Mouse (Mus musculus) hindbrain, postnatal 0 days (tissue): Measurements from ENCODE around the gene Hyal2. TPM values are rescaled to one million over a fixed set of nuclear protein-coding genes. Genes with fewer than 3 reads are reported as not detected.

ENCODE experiments used
- ATAC-seq: fragments of 200-750 bp; cut with Nextera tagmentation; 2 replicates; pipeline ENCODE4 v1.8.0; 2017; ENCODE audit warnings: mild to moderate bottlenecking, moderate TSS enrichment, moderate library complexity
- DNase-seq: peaks from one replicate; pipeline ENCODE4 v3.0.0-alpha.2; 2015; ENCODE audit warnings: low spot score
- H3K27ac ChIP-seq: fragments of 300-500 bp; sonication (generic); 2 replicates; pipeline ENCODE4 v1.5.1; 2014; ENCODE audit warnings: mild to moderate bottlenecking
- H3K27me3 ChIP-seq: fragments of 300-500 bp; sonication (generic); 2 replicates; pipeline ENCODE4 v1.6.1; 2014; ENCODE audit warnings: low read length, mixed read lengths; ENCODE audit not compliant: insufficient read depth
- H3K36me3 ChIP-seq: fragments of 300-500 bp; sonication (generic); 2 replicates; pipeline ENCODE4 v1.6.1; 2014; ENCODE audit warnings: low read length, mixed read lengths; ENCODE audit not compliant: insufficient read depth
- H3K4me1 ChIP-seq: fragments of 300-500 bp; sonication (generic); 2 replicates; pipeline ENCODE4 v1.6.1; 2014; ENCODE audit warnings: antibody characterized with exemption, low read length, mixed read lengths; ENCODE audit not compliant: insufficient read depth
- H3K4me2 ChIP-seq: fragments of 300-500 bp; sonication (generic); 2 replicates; pipeline ENCODE4 v1.6.1; 2014; ENCODE audit warnings: low read depth, mild to moderate bottlenecking, low read length, moderate library complexity, mixed read lengths
- H3K4me3 ChIP-seq: fragments of 300-500 bp; sonication (generic); 2 replicates; pipeline ENCODE4 v1.5.1; 2014; ENCODE audit warnings: low read length
- H3K9ac ChIP-seq: fragments of 300-500 bp; sonication (generic); replicated peaks from 2 replicates; pipeline ENCODE4 v1.6.1; 2014; ENCODE audit warnings: mild to moderate bottlenecking, low read length, moderate library complexity, mixed read lengths
- H3K9me3 ChIP-seq: fragments of 300-500 bp; sonication (generic); 2 replicates; pipeline ENCODE4 v1.6.1; 2016; ENCODE audit warnings: low read length, mixed read lengths
- CTCF ChIP-seq: IDR thresholded peaks from 2 replicates; pipeline ENCODE4 v1.5.1; 2016; ENCODE audit warnings: antibody characterized with exemption, control low read depth, low read depth
- whole genome bisulfite sequencing: fragments of 180-500 bp; shearing (Covaris S2); extraction: QIAGEN DNeasy Blood & Tissue Kit; methylation state at CpG from one replicate; pipeline ENCODE4 v1.1.7; 2014; 5-methylcytosine and 5-hydroxymethylcytosine counted together
- polyA plus RNA-seq: library from polyadenylated mRNA; unstranded; fragments of >200 nt; fragmentation: Nextera tagmentation; extraction: Ambion mirVana; gene quantifications from 2 replicates; pipeline ENCODE4 v1.2.1, GENCODE M21; 2015
- total RNA-seq: library from RNA; depleted of rRNA; stranded (reverse); fragments of >200 nt; gene quantifications from 2 replicates; pipeline ENCODE4 v1.2.3, GENCODE M21; 2014

Hyal2 gene
- total and polyA plus RNA-seq, 2 experiments from 2014 or later = 39.8 to 75.3 TPM

DNA sequence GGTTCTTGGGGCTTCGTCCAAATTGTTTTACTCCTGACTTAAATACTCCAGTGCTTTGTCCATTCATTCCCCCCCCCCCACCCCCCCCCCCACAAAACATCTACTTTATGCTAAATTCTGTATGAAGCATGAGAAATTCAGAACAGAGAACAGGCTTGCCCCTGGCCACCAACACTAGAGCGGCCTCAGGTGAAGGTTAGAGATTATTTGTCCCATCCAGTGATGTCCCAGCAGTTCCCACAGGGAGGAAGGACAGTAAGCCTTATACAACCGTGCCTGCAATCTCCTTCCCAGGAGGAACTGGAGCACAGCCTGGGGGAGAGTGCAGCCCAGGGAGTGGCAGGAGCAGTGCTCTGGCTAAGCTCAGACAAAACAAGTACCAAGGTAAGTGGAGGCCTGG lies 10.8 kb downstream of the Hyal2 start, which contains the start of gene Naa80:
Gene Naa80 (plus strand): TSS at position 301 of the 400 bp plus-strand sequence.
- peaks cover 9% of the 10 kb centered on the region; the same call in 1 of the 2 replicates for H3K4me1 ChIP-seq
- WGBS = 77% methylated on average over 3 of the region's 3 CpGs
- no peak within 1 kb of the TSS for H3K4me3 ChIP-seq
- no peaks in the 10 kb centered on the region for H3K9me3 ChIP-seq
- peaks cover 11% of the 10 kb centered on the region; the same call in 1 of the 2 replicates for H3K36me3 ChIP-seq
- H3K9ac ChIP-seq = no peak within 1 kb of the TSS
- no peaks in the 10 kb centered on the region for H3K27me3 ChIP-seq
- ATAC-seq = no peak
- no peak within 1 kb of the TSS for H3K4me2 ChIP-seq
- no peak for TF ChIP-seq CTCF
- DNase-seq = no peak
- H3K27ac ChIP-seq = peak within 1 kb of the TSS; percentile 88

GRCm38 (mm10) chr9:107579023-107579900 lies 11.5 kb downstream of the Hyal2 start:
- DNase-seq = peak; percentile 15
- Histone ChIP-seq H3K9me3 (no peaks in the 10 kb centered on the region), H3K9ac (no peak overlapping the region), H3K27ac (peak overlapping the region; percentile 88), H3K4me2 (no peak overlapping the region), H3K4me1 (peaks cover 9% of the 10 kb centered on the region; the same call in 1 of the 2 replicates), H3K4me3 (no peak overlapping the region), H3K27me3 (no peaks in the 10 kb centered on the region), H3K36me3 (peaks cover 11% of the 10 kb centered on the region; the same call in 1 of the 2 replicates)
- WGBS = 85% methylated on average over 14 of the region's 14 CpGs
- no peak for ATAC-seq
- no peak for TF ChIP-seq CTCF

GRCm38 (mm10) chr9:107580501-107581317 lies 13.0 kb downstream of the Hyal2 start, which contains the start of gene Hyal3:
Hyal3 (plus strand) TSS chr9:107580818.
- H3K36me3 ChIP-seq = peaks cover 8% of the 10 kb centered on the region; the same call in 1 of the 2 replicates
- peak within 1 kb of the TSS; percentile 56 for H3K4me3 ChIP-seq
- H3K4me1 ChIP-seq = peaks cover 9% of the 10 kb centered on the region; the same call in 1 of the 2 replicates
- no peaks in the 10 kb centered on the region for H3K9me3 ChIP-seq
- ATAC-seq = peak; percentile 84
- no peak for TF ChIP-seq CTCF
- peak within 1 kb of the TSS; percentile 99 for H3K4me2 ChIP-seq
- DNase-seq = peak; percentile 94
- H3K27me3 ChIP-seq = no peaks in the 10 kb centered on the region
- WGBS = 1% methylated on average over 32 of the region's 32 CpGs
- H3K27ac ChIP-seq = peak within 1 kb of the TSS; percentile 88
- peak within 1 kb of the TSS; percentile 66 for H3K9ac ChIP-seq

- Histone ChIP-seq H3K27me3 (no peaks in the 10 kb centered on the region), H3K27ac (peak overlapping the region; percentile 88; the same call in 1 of the 2 replicates), H3K9ac (peak overlapping the region; percentile 66), H3K4me2 (peak overlapping the region; percentile 99), H3K4me1 (peaks cover 9% of the 10 kb centered on the region; the same call in 1 of the 2 replicates), H3K9me3 (no peaks in the 10 kb centered on the region), H3K4me3 (peak overlapping the region; percentile 56), H3K36me3 (peaks cover 8% of the 10 kb centered on the region; the same call in 1 of the 2 replicates)
- 85% methylated on average over 4 of the region's 4 CpGs for WGBS
- no peak for ATAC-seq
- no peak for TF ChIP-seq CTCF
- no peak for DNase-seq
Measured at GRCm38 (mm10) chr9:107581584-107581983, 13.8 kb downstream of the Hyal2 start.

GRCm38 (mm10) chr9:107582509-107583062 lies 14.8 kb downstream of the Hyal2 start:
- Histone ChIP-seq H3K4me2 (no peak overlapping the region), H3K9me3 (no peaks in the 10 kb centered on the region), H3K4me1 (peaks cover 9% of the 10 kb centered on the region; the same call in 1 of the 2 replicates), H3K36me3 (peaks cover 8% of the 10 kb centered on the region; the same call in 1 of the 2 replicates), H3K9ac (no peak overlapping the region), H3K27me3 (no peaks in the 10 kb centered on the region), H3K27ac (no peak overlapping the region), H3K4me3 (no peak overlapping the region)
- WGBS = 87% methylated on average over 7 of the region's 7 CpGs
- DNase-seq (no peak), ATAC-seq (no peak)
- TF ChIP-seq CTCF = no peak

GRCm38 (mm10) chr9:107583174-107583573 lies 15.4 kb downstream of the Hyal2 start:
- no peak for ATAC-seq
- Histone ChIP-seq H3K4me3 (no peak overlapping the region), H3K27ac (no peak overlapping the region), H3K27me3 (no peaks in the 10 kb centered on the region), H3K4me2 (no peak overlapping the region), H3K9ac (no peak overlapping the region), H3K4me1 (peaks cover 14% of the 10 kb centered on the region; the same call in 1 of the 2 replicates), H3K9me3 (no peaks in the 10 kb centered on the region), H3K36me3 (peaks cover 8% of the 10 kb centered on the region; the same call in 1 of the 2 replicates)
- no peak for TF ChIP-seq CTCF
- no peak for DNase-seq
- WGBS = 89% methylated on average over 14 of the region's 14 CpGs
